Mouse (Mus musculus) CH12.LX (cell line): ENCODE measurements around the gene Fam219a.

Experiments used
- E2F4 ChIP-seq: IDR thresholded peaks from 2 replicates; pipeline ENCODE4 v1.6.1; 2011; ENCODE audit warnings: low read depth, low read length, improper control_type of control experiment; ENCODE audit not compliant: insufficient replicate concordance
- POLR2A ChIP-seq: IDR thresholded peaks from 2 replicates; pipeline ENCODE4 v1.6.1; 2011; ENCODE audit warnings: low read depth, mild to moderate bottlenecking, improper control_type of control experiment, low read length
- ZC3H11A ChIP-seq: IDR thresholded peaks from 2 replicates; pipeline ENCODE4 v1.6.1; 2012; ENCODE audit warnings: low read depth, mild to moderate bottlenecking, inconsistent platforms, low read length, improper control_type of control experiment

- TF ChIP-seq ZC3H11A (no peak), E2F4 (no peak), POLR2A (no peak)
These were observed 42.3 kb downstream of the Fam219a start for GRCm38 (mm10) chr4:41527076-41527475.
